Mouse (Mus musculus) lung, postnatal 25 days (tissue): ENCODE results near the gene P2ry6.

ENCODE experiments used
- DNase-seq: peaks from one replicate; pipeline ENCODE4 v3.0.0; 2022; ENCODE audit warnings: low spot score

Gene P2ry6

GRCm38 (mm10) chr7:100941169-100941568 lies 33.3 kb downstream of the P2ry6 start:
- DNase-seq = no peak

- DNase-seq = no peak
These were observed 36.3 kb downstream of the P2ry6 start for GRCm38 (mm10) chr7:100938106-100938505.

GRCm38 (mm10) chr7:100937481-100937880 lies 37.0 kb downstream of the P2ry6 start:
- no peak for DNase-seq

- no peak for DNase-seq
These were observed 40.9 kb downstream of the P2ry6 start for GRCm38 (mm10) chr7:100933520-100933919.

- DNase-seq = peak; percentile 92
These were observed 41.9 kb downstream of the P2ry6 start for GRCm38 (mm10) chr7:100932481-100933007.

- DNase-seq = no peak
These were observed 42.4 kb downstream of the P2ry6 start, which contains the start of gene Arhgef17 for GRCm38 (mm10) chr7:100931926-100932480. Gene Arhgef17, minus strand, starts transcription at chr7:100932107.

GRCm38 (mm10) chr7:100931316-100931925 lies 43.0 kb downstream of the P2ry6 start:
- no peak for DNase-seq

GRCm38 (mm10) chr7:100930619-100931315 lies 43.7 kb downstream of the P2ry6 start:
- peak; percentile 83 for DNase-seq

GRCm38 (mm10) chr7:100929639-100930303 lies 44.7 kb downstream of the P2ry6 start:
- DNase-seq = no peak

GRCm38 (mm10) chr7:100928456-100928855 lies 46.0 kb downstream of the P2ry6 start:
- no peak for DNase-seq

- DNase-seq = no peak
These were observed 47.0 kb downstream of the P2ry6 start for GRCm38 (mm10) chr7:100927287-100928000.

GRCm38 (mm10) chr7:100926311-100926923 lies 48.0 kb downstream of the P2ry6 start:
- DNase-seq = no peak

GRCm38 (mm10) chr7:100924674-100925445 lies 49.6 kb downstream of the P2ry6 start:
- DNase-seq = no peak

- no peak for DNase-seq
These were observed 50.2 kb downstream of the P2ry6 start for GRCm38 (mm10) chr7:100924200-100924599.

GRCm38 (mm10) chr7:100922907-100923306 lies 51.5 kb downstream of the P2ry6 start:
- no peak for DNase-seq

GRCm38 (mm10) chr7:100921289-100921688 lies 53.2 kb downstream of the P2ry6 start:
- DNase-seq = no peak

- peak; percentile 38 for DNase-seq
These were observed 54.7 kb downstream of the P2ry6 start for GRCm38 (mm10) chr7:100919809-100920107.

GRCm38 (mm10) chr7:100919006-100919808 lies 55.2 kb downstream of the P2ry6 start:
- no peak for DNase-seq

- DNase-seq = peak; percentile 64
These were observed 56.3 kb downstream of the P2ry6 start for GRCm38 (mm10) chr7:100918176-100918575.

- DNase-seq = no peak
These were observed 56.7 kb downstream of the P2ry6 start for GRCm38 (mm10) chr7:100917751-100918150.
